Mouse (Mus musculus) heart, embryonic 11.5 days (tissue): ENCODE data around the gene Fam98c. TPM values are rescaled to one million over a fixed set of nuclear protein-coding genes. Genes with fewer than 3 reads are reported as not detected.

Experiments used
- ATAC-seq: fragments of 200-750 bp; cut with Nextera tagmentation; replicated peaks from 2 replicates; pipeline ENCODE4 v1.8.0; 2017; ENCODE audit warnings: moderate library complexity; ENCODE audit not compliant: insufficient number of reproducible peaks, low FRiP score, low TSS enrichment
- H3K27ac ChIP-seq: fragments of 300-500 bp; sonication (generic); 2 replicates; pipeline ENCODE4 v1.5.1; 2014; ENCODE audit warnings: mild to moderate bottlenecking, low read depth, low read length
- H3K27me3 ChIP-seq: fragments of 300-500 bp; sonication (generic); 2 replicates; pipeline ENCODE4 v1.6.1; 2014; ENCODE audit warnings: mild to moderate bottlenecking, low read length, mixed read lengths; ENCODE audit not compliant: control insufficient read depth, insufficient read depth
- H3K36me3 ChIP-seq: fragments of 300-500 bp; sonication (generic); 2 replicates; pipeline ENCODE4 v1.6.1; 2014; ENCODE audit warnings: mild to moderate bottlenecking, low read length, moderate library complexity, mixed read lengths; ENCODE audit not compliant: control insufficient read depth, insufficient read depth
- H3K4me1 ChIP-seq: fragments of 300-500 bp; sonication (generic); 2 replicates; pipeline ENCODE4 v1.6.1; 2014; ENCODE audit warnings: low read length; ENCODE audit not compliant: control insufficient read depth, insufficient read depth
- H3K4me2 ChIP-seq: fragments of 300-500 bp; sonication (generic); 2 replicates; pipeline ENCODE4 v1.6.1; 2014; ENCODE audit warnings: mild to moderate bottlenecking, moderate library complexity
- H3K4me3 ChIP-seq: fragments of 300-500 bp; sonication (generic); 2 replicates; pipeline ENCODE4 v1.5.1; 2014; ENCODE audit warnings: low read depth, low read length
- H3K9ac ChIP-seq: fragments of 300-500 bp; sonication (generic); 2 replicates; pipeline ENCODE4 v1.6.1; 2014; ENCODE audit warnings: mild to moderate bottlenecking, low read depth, low read length, moderate library complexity
- H3K9me3 ChIP-seq: fragments of 300-500 bp; sonication (generic); replicated peaks from 2 replicates; pipeline ENCODE4 v1.6.1; 2016; ENCODE audit warnings: low read length; ENCODE audit not compliant: control insufficient read depth
- WGBS: fragments of 180-500 bp; shearing (Covaris S2); extraction: QIAGEN DNeasy Blood & Tissue Kit; methylation state at CpG from one replicate; pipeline ENCODE4 v1.1.7; 2014; ENCODE audit not compliant: insufficient replicate concordance; 5-methylcytosine and 5-hydroxymethylcytosine counted together
- polyA plus RNA-seq: library from polyadenylated mRNA; unstranded; fragments of >200 nt; fragmentation: Nextera tagmentation; extraction: Ambion mirVana; gene quantifications from 2 replicates; pipeline ENCODE4 v1.2.1, GENCODE M21; 2014

The Fam98c gene
- polyA plus RNA-seq, 1 experiment from 2014 or later: 8.3 TPM

DNA sequence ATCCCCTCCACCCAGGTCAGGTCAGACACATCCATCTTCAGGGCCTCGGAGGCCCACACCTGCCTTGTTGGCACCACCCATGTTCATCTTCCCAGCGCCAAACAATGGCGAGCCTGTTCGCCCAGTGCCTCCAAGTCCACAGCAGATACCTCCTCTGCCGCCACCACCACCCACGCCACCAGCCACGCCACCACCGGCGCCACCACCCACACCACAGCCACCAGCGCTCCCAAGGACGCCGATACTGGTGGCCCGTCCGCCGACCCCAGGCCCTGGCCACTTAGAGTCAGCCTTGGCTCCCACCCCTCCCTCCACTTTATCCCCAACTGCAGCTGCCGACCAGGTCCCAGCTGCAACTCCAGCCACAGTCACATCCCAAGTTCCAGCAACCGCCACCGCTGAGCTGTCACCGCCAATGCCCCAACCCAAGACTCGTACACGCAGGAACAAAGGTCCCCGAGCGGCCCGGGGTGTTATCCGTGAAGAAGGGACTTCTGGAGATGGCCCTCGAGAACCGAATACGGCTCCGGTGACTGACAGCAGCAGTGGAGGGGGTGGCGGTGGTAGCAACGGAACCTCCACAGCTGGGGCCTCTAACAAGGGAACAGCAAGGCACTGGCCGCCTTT, 16.5 kb upstream of the Fam98c start:
- Histone ChIP-seq H3K9me3 (no peaks in the 10 kb centered on the region), H3K4me3 (peak overlapping the region; percentile 71; the same call in 1 of the 2 replicates), H3K27me3 (peaks cover 52% of the 10 kb centered on the region), H3K4me1 (peaks cover 17% of the 10 kb centered on the region), H3K4me2 (peak overlapping the region; percentile 81; the same call in 1 of the 2 replicates), H3K27ac (no peak overlapping the region), H3K36me3 (peaks cover 26% of the 10 kb centered on the region), H3K9ac (no peak overlapping the region; the same call in 1 of the 2 replicates)
- ATAC-seq: no peak
- 29% methylated on average over 32 of the region's 32 CpGs for WGBS

DNA sequence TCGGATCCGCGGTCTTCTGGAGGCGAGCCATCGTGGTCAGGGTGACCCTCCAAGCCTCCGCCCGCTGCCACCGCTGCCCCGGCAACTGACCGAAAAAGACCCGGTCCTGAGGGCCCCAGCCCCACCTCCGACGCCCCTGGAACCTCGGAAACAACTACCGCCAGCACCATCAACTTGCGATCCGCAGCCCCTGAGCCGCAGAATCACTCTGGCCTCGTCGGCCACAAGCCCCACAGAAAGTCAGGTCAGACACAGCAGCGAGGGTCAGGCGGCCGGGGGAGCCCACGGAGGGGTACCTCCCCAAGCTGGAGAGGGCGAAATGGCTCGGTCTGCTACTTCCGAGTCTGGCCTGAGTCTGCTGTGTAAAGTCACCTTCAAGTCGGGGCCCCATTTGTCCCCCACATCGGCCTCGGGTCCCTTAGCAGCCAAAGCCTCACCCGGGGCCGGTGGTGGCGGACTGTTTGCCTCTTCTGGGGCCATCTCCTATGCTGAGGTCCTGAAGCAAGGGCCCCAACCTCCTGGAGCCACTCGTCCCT, 15.6 kb upstream of the Fam98c start:
- H3K9ac ChIP-seq: peak overlapping the region; percentile 54
- no peak overlapping the region for H3K27ac ChIP-seq
- H3K27me3 ChIP-seq: peaks cover 57% of the 10 kb centered on the region
- peak overlapping the region; percentile 81 for H3K4me2 ChIP-seq
- no peak for ATAC-seq
- peaks cover 17% of the 10 kb centered on the region for H3K4me1 ChIP-seq
- H3K4me3 ChIP-seq: peak overlapping the region; percentile 71
- no peaks in the 10 kb centered on the region for H3K9me3 ChIP-seq
- H3K36me3 ChIP-seq: peaks cover 26% of the 10 kb centered on the region
- 6% methylated on average over 34 of the region's 34 CpGs for WGBS

DNA sequence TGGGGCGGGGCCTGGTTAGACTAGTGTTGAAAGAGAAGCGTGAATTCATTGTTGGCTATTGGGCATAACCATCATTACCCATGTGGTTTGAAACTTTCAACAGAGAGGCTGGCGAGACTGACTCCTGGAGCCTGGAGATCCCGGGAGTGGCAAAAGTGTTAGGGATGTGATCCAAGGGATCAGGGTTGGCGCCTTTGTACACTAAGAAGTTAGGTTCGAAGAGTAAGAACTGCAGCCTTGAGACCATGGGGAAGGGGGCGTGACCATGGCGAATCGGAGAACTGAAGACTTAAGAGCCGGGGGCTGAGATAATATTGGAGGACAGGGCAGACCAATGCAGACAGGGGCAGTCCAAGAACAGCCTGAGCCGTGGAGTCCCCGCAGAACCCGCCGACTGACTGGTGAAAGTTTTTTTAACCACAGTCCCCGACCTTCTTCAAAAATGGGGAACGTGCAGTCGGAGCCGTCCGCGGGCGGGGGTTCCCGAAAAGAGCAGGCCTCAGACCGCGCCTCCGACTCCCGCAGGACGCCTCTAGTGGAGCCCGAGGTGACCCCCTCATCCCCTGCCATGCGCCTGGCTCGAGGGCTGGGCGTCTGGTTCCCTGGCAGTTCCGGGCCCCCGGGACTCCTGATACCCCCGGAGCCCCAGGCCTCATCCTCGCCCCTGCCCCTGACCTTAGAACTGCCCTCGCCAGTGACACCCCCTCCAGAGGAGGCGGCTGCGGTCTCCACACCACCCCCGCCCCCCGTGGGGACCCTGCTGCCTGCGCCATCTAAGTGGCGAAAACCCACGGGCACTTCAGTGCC, 14.9 kb upstream of the Fam98c start:
- Histone ChIP-seq H3K27me3 (peaks cover 59% of the 10 kb centered on the region), H3K9me3 (no peaks in the 10 kb centered on the region), H3K27ac (no peak overlapping the region), H3K36me3 (peaks cover 20% of the 10 kb centered on the region), H3K4me1 (peaks cover 17% of the 10 kb centered on the region), H3K9ac (peak overlapping the region; percentile 54), H3K4me3 (peak overlapping the region; percentile 71), H3K4me2 (peak overlapping the region; percentile 81)
- ATAC-seq: no peak
- WGBS: 2% methylated on average over 43 of the region's 43 CpGs

DNA sequence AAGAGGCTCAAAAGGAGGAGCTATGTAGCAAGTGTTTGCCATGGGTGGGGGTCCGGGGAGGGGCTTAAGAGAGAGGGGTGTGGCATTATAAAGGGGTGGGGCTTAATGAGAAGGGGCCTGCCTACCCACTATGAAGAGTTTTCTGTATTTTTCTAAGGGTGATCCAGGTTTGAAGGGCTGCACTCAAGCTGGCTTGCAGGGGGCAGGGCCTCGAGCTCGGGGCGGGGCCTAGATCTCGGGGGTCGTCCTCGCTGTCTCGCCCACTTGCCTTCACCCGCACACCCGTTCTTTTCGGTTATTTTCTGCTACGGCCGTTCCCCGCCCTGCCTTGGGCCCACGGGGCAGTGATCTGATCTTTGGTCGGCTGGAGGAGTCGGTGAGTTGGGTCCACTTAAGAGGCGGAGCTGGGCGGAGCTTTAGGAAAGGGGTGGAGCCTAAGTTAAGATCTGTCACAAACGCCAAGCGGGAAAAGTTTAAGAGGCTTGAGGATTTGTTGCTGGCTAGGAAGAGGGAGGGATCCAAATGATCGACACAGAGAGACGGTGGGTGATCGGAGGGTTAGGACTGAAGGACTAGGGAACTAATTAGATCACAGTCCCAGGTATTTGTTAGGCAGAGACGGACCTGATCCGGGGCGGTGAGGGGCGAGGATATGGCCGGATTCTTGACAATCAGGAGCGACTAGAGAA, 14.2 kb upstream of the Fam98c start, which contains the start of the genes Ggn and Spred3:
Ggn (plus strand) TSS at position 145 of the 689 bp plus-strand sequence.
Spred3 (minus strand) TSS at position 346 of the 689 bp plus-strand sequence.
- H3K27ac ChIP-seq: peak within 1 kb of the TSS; percentile 1; the same call in 1 of the 2 replicates
- peak within 1 kb of the TSS; percentile 70 for H3K9ac ChIP-seq
- H3K4me3 ChIP-seq: peak within 1 kb of the TSS; percentile 71
- H3K27me3 ChIP-seq: peaks cover 59% of the 10 kb centered on the region
- under 1% methylated on average over 30 of the region's 30 CpGs for WGBS
- peaks cover 13% of the 10 kb centered on the region for H3K36me3 ChIP-seq
- ATAC-seq: peak; percentile 47
- H3K4me2 ChIP-seq: peak within 1 kb of the TSS; percentile 81
- H3K9me3 ChIP-seq: no peaks in the 10 kb centered on the region
- peaks cover 17% of the 10 kb centered on the region for H3K4me1 ChIP-seq

DNA sequence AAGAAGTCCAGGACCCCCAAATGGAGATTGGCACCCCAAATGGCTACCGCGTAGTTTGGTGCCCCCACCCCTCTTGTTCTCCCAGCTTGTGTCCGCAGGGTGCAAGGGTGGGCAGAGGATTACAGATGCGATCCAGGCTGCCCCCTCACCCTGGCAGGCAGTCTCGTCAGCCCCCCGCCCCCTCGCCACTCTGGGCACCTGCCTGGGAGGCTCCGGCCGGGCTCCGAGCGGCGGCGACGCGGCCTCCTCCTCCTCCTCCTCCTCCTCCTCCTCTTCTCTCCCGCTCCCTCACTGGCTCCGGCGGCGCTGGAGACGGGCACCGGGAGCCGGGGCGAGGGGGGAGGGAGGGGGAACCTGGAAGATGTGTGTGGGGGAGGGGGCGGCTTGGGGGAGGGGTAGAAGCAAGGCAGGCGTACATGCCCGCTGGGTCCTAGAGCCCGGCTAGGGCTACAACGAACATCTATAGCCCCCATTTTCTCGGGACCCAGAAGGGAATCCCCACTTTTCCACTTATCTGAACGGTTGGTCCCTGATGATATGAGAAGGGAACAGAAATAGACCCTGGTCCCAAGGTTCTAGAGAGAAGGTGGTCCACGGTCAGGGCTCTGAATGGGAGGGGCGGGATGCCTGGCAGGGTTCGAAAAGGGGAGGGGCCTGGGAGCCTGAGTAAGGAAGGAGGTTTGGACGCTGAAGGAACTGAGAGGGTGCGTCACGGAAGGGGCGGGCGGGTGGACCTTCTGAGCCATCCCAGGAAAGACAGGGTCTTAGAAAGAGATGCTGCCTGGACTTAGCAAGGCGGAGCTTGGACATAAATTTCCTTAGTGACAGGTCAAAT, 13.4 kb upstream of the Fam98c start:
- under 1% methylated on average over 39 of the region's 39 CpGs for WGBS
- peak; percentile 65 for ATAC-seq
- H3K36me3 ChIP-seq: peaks cover 6% of the 10 kb centered on the region; the same call in 1 of the 2 replicates
- no peaks in the 10 kb centered on the region for H3K9me3 ChIP-seq
- H3K27me3 ChIP-seq: peaks cover 59% of the 10 kb centered on the region
- peak overlapping the region; percentile 70 for H3K9ac ChIP-seq
- H3K27ac ChIP-seq: peak overlapping the region; percentile 1; the same call in 1 of the 2 replicates
- peak overlapping the region; percentile 71 for H3K4me3 ChIP-seq
- peak overlapping the region; percentile 81 for H3K4me2 ChIP-seq
- H3K4me1 ChIP-seq: peaks cover 17% of the 10 kb centered on the region

DNA sequence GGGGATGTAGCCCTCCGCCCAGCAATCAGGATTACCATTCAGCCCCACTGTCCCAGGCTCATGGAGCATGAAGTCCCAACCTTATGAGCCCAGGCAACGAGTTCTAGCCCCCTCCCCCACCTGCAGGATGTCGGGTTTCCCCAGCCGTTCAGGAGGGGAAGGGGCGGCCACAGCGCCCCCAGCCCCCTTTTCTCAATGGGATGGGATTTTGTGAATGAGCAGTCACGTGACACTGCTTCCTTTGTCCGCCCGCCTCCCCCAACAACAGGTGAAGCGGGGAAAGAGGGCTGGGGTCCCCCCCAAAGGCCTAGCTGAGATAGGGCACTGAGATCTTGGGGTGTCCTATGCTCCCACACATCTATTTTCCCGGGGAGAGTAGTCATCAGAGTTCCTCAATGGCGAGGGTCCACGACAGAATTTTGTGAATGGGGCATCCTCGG, 12.8 kb upstream of the Fam98c start:
- H3K4me3 ChIP-seq: peak overlapping the region; percentile 71
- peaks cover 5% of the 10 kb centered on the region; the same call in 1 of the 2 replicates for H3K36me3 ChIP-seq
- ATAC-seq: no peak
- H3K27me3 ChIP-seq: peaks cover 57% of the 10 kb centered on the region
- WGBS: 0% methylated on average over 14 of the region's 14 CpGs
- H3K27ac ChIP-seq: no peak overlapping the region
- peaks cover 17% of the 10 kb centered on the region for H3K4me1 ChIP-seq
- no peaks in the 10 kb centered on the region for H3K9me3 ChIP-seq
- H3K9ac ChIP-seq: peak overlapping the region; percentile 70
- peak overlapping the region; percentile 81 for H3K4me2 ChIP-seq

DNA sequence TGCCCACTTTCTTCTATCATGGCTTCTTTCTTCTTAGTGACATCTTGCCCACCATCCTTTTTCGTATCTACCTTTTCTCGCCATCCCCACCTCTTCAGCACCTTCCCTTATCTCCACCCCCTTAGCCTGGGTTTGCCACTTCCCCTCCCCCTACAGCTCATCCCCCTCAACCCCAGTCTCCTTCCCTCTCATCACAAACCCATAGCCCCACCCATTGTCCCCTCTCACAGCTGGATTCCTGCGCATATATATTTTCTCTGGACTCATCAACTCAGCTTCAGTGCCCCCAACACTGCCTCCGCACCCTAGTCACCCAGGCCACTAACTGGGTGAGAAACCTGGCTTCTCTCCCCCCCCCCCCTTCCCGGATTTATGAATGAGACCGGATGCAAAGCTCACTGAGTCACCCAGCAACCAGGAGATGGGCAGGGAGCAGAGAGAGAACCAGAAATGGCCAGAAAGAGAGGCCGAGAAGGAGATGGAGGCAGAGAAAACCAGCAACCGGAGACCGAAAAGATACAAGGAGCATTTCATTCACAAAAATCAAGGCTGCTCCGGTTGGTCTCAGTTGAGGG, 12.2 kb upstream of the Fam98c start:
- WGBS: 5% methylated on average over 10 of the region's 10 CpGs
- ATAC-seq: no peak
- H3K4me1 ChIP-seq: peaks cover 17% of the 10 kb centered on the region

More for the DNA sequence above, 12.2 kb upstream of the Fam98c start:
- Histone ChIP-seq H3K36me3 (peaks cover 3% of the 10 kb centered on the region; the same call in 1 of the 2 replicates), H3K4me3 (peak overlapping the region; percentile 71), H3K9me3 (no peaks in the 10 kb centered on the region), H3K27ac (no peak overlapping the region), H3K9ac (no peak overlapping the region; the same call in 1 of the 2 replicates), H3K4me2 (peak overlapping the region; percentile 81), H3K27me3 (peaks cover 51% of the 10 kb centered on the region)
